ENCODE assay signal across 16 mouse cellular contexts in genomic region chr15:64470743-64471142, GRCm38 (mm10).
DNase-seq lines count a peak whose midpoint lies in the region; ATAC-seq and TF ChIP-seq lines count a peak whose summit lies in the region.
"Had no signal": no experiment of that assay in that cellular context is flagged by ENCODE, and none has a peak within 500 bp of the region (broad histone marks: within the 10 kb centered on the region; RNA-seq: fewer than 3 reads in every experiment).

No protein-coding gene starts in this region.

- no peak overlapping the region for H3K27ac ChIP-seq in lung, postnatal 0 days (ENCODE audit: low read length)
- H3K27ac ChIP-seq: embryonic facial prominence, embryonic 12.5 days; heart, embryonic 13.5 days; hindbrain, embryonic 14.5 days had no signal

- no peaks in the 10 kb centered on the region for H3K9me3 ChIP-seq in lung, postnatal 0 days (ENCODE audit: low read length)
- H3K9me3 ChIP-seq: embryonic facial prominence, embryonic 12.5 days; heart, embryonic 13.5 days had no signal

- H3K9ac ChIP-seq in lung, postnatal 0 days (replicated peaks; ENCODE audit: low read depth): no peak overlapping the region
- H3K9ac ChIP-seq: embryonic facial prominence, embryonic 12.5 days; heart, embryonic 13.5 days; hindbrain, embryonic 14.5 days had no signal

- H3K27me3 ChIP-seq in lung, postnatal 0 days (replicated peaks; ENCODE audit: insufficient read depth, low read length): no peaks in the 10 kb centered on the region
- H3K27me3 ChIP-seq: embryonic facial prominence, embryonic 12.5 days; heart, embryonic 13.5 days had no signal

- H3K4me1 ChIP-seq in lung, postnatal 0 days (ENCODE audit: insufficient read depth, low read depth, low read length): no peaks in the 10 kb centered on the region
- H3K4me1 ChIP-seq: embryonic facial prominence, embryonic 12.5 days had no signal

- H3K4me3 ChIP-seq in lung, postnatal 0 days (ENCODE audit: low read depth, low read length): no peak overlapping the region
- H3K4me3 ChIP-seq: embryonic facial prominence, embryonic 12.5 days; heart, embryonic 13.5 days had no signal

- no peak for ATAC-seq in lung, postnatal 0 days
- ATAC-seq: forebrain, embryonic 16.5 days had no signal

- WGBS in lung, postnatal 0 days: 89% methylated on average over 1 of the region's 1 CpGs

- no peak for TF ChIP-seq CTCF in lung, postnatal 0 days (IDR thresholded peaks at IDR 0.05)

- DNase-seq in lung, postnatal 0 days (ENCODE audit: low spot score): peak; percentile 10
- DNase-seq in lung, postnatal 4 days: no peak
- peak; percentile 88 for DNase-seq in fibroblast of lung, adult 2 months (ENCODE audit: low read depth)
- DNase-seq in heart, adult 8-10 months (ENCODE audit: low spot score): peak; percentile 37
- peak; percentile 54 for DNase-seq in skeletal muscle tissue, adult 2 months (ENCODE audit: low read depth, low spot score)
- DNase-seq in urinary bladder, adult 18-20 months (ENCODE audit: low spot score in 2 of 2): no peak
- no peak for DNase-seq in right cerebral cortex, postnatal 4 days
- DNase-seq: cerebellum, postnatal 25 days; kidney, adult 18-20 months; kidney, postnatal 36 days; layer of hippocampus, postnatal 36 days; thymus, adult 18-20 months had no signal

- no peak overlapping the region for H3K4me2 ChIP-seq in lung, postnatal 0 days (replicated peaks; ENCODE audit: low read depth, low read length)
- H3K4me2 ChIP-seq: embryonic facial prominence, embryonic 12.5 days; heart, embryonic 13.5 days; hindbrain, embryonic 14.5 days had no signal

- TF ChIP-seq EP300 in lung, postnatal 0 days (IDR thresholded peaks at IDR 0.05): no peak

- no peaks in the 10 kb centered on the region for H3K36me3 ChIP-seq in lung, postnatal 0 days (ENCODE audit: insufficient read depth, low read length)
- H3K36me3 ChIP-seq: embryonic facial prominence, embryonic 12.5 days; heart, embryonic 13.5 days had no signal

Comparison
In these comparisons a context has a peak if more than half of its experiments do, and no peak if none do; other contexts are left out.
1. DNase-seq: peak in lung, postnatal 0 days (single experiment), fibroblast of lung, adult 2 months (single experiment), heart, adult 8-10 months (single experiment) and skeletal muscle tissue, adult 2 months (single experiment); none in lung, postnatal 4 days (0 of 2), urinary bladder, adult 18-20 months (0 of 2) and right cerebral cortex, postnatal 4 days (single experiment).